Mouse (Mus musculus): ENCODE measurements around the gene Slc25a36.

The Slc25a36 gene

DNA sequence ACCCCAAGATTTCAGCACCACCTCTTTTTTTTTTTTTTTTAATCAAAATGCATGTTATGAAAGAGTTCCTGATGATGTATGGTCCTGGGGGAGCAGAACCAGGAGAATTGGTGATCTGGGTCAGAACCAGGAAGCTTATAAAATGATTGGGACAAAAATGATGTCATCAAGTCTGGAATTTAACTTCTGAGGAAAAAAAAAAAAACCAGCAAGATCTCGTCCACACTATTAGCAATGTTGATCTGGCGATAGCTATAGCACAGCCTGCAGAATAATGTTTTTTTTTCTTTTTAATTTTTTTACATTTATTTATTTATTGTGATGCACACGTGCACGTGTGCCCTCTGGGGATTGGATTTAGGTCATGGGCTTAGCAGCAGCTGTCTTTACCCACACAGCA lies 64.7 kb downstream of the Slc25a36 start:
- no peak for DNase-seq (ENCODE audit: low spot score in 2 of 2)

DNA sequence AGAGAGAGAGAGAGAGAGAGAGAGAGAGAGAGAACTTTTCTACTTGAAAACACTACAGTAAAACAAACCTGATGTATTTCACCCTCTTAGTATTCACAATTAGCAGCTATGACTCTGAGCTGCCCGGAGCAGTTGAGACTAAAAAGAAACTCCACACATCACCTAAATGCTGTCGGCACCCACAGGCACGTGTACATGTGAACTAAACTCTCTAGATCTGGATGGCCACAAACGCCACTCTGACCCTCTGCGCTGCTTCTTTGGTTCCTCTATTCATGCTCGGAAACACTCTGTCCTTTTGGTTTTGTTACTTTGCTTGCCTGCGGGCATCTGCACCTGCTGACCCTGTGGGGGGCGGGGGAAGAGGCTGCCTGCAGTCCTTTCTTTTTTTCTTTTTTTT lies 69.3 kb downstream of the Slc25a36 start:
- DNase-seq (ENCODE audit: low spot score in 2 of 2): no peak

DNA sequence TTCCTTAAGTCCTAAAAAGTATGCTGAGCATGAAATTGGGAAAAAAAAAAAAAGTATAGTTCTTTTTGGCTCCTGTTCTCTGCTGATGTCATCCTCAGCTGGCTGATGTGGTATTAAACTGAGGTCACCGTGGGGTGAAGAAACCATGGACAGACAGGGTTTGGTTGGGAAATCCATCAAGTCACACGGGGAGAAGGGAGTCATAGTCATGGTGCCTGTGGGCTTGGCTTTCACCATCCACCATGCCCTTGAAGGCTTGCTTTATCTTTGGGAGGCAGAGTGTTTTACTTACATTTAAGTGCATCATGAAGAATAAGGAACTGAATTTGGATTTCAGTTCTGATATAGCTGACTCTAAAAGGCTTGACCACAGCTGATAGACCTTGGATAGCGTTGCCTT lies 72.9 kb downstream of the Slc25a36 start:
- DNase-seq (ENCODE audit: low spot score in 2 of 2): no peak

DNA sequence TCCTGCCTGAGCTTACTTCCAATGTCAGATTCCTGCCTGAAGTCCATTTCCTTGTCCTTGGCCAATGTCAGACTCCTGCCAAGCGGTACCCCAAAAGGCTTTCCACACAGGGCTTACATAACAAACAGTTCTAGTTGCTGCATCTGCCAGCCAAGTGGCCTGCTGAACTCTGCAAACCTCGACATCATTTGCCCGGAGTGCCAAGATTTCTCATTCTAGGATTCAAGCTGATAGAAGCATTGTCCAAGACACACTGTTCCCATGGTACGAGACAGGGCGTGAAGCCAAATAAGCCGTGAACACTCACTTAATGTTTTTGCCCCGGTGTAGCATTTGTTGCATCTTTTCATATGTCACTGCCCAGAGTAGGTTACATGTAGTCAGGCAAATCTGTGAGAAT lies 74.3 kb downstream of the Slc25a36 start:
- no peak for DNase-seq (ENCODE audit: low spot score in 2 of 2)

DNA sequence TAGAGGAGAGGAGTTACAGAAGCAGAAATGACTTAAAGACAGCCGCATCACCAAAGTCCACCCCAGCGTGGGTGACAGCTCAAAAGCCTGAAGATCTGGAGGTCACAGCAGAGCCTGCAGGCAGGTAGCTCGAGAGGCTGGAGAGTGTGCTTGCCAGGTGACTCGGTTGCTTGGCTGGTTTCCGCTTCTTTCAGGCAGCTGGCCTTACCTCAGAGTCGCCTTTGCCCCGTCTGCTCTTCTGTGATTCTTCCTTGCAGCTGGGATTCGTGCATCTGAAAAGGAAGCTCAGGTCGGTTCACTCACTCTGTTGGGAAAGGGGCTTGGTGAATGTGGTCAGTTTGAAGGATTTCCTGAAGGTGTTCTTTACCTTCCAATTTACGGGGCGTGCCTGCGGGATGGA lies 83.6 kb downstream of the Slc25a36 start:
- DNase-seq (ENCODE audit: low spot score in 2 of 2): no peak

DNA sequence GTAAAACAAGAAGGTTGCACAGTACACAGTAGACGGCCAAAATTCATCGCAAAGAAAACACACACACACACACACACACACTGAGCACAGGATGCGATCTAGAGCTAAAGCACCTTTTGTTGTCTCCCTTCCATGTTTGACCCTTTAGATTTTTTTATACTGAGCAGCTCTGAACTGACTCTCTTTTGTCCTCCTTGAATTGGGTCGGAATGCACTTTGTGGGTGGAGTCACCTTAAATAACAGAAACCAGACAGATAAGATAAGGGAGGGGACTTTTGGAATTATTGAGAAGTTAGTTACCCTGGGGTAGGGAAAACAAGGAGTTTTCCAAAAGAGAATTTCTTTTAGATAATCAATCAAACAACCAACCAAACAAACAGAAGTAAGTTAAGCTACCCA lies 85.0 kb downstream of the Slc25a36 start:
- DNase-seq (ENCODE audit: low spot score in 2 of 2): no peak

Measured in left cerebral cortex, adult 9 months (tissue).